Mouse (Mus musculus) T-cell, adult 2 months (primary cell): ENCODE measurements around the gene Irak2.

Experiments
- DNase-seq: peaks from one replicate; pipeline ENCODE4 v3.0.0; 2022; ENCODE audit warnings: low spot score

Irak2 gene

DNA sequence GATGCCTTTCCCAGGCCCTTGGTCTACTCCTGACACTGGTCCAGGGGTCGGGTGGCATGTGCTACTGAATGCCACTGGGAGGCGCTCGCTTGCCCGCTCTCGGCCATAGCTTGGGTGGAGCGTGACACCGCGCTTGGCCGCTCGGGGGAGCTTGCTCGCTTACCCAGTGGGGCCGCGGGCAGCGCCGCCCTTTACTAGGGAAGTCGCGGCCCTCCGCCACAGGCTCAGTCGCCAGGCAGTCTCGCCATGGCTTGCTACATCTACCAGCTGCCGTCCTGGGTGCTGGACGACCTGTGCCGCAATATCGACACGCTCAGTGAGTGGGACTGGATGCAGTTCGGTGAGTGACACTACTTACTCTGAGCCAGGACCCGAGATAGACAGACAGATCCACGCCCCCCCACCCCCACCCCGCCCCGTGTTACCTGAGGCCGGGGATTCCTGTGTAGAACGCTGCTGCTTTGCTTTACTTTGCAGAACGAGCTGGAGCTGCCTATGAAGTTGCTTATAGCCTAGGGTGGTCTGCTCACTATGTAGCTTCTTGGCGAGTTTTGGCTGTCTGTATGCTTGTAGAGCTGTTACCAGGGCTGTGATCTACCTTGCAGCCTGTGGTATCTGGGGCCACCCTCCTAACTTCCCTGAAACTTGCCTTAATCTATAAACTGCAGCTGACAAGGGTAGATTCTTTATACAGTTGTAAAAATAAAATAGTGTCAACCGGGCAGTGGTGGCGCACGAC lies at the start of gene Irak2:
Gene Irak2, plus strand, starts transcription at position 166 of the 739 bp plus-strand sequence.
- DNase-seq, result peak; percentile 93

DNA sequence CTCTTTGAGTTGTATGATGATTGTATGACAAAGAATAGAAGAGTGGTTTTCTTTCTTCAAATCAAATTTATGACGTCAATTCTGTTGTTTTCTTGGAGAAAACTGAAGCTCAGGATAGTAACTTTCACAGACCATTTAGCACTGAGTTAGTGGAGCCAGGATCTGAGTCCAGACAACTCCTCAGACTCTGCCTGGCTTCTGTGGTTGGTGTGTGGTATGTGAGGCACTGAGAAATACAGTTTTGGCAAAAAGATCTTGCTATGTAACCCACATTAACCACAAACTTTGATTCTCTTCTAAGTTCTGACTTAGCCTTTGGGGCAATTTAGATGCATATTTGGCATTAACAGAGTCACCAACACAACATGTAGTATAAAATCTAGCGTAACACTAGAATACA lies 45.6 kb upstream of the Irak2 start:
- DNase-seq, result no peak

DNA sequence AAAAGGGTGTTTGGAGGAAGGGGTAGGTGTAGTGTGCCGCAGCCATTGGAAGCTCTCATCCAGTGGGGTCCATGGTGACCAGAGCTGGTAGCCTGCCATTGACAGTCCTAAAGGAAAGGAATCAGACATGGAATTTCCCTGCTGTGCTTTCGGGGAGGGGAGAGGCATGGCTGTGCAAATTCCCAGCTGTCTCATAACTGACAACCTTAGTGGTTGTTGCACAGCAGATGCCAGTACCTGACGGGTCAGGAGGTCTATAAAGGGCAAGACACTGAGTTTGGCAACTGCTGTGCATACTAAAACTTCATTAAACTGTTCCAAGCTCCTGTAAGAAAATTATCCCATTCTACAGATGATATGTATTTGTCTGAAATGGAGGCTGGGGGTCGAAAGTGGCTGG lies 40.3 kb upstream of the Irak2 start:
- no peak for DNase-seq

DNA sequence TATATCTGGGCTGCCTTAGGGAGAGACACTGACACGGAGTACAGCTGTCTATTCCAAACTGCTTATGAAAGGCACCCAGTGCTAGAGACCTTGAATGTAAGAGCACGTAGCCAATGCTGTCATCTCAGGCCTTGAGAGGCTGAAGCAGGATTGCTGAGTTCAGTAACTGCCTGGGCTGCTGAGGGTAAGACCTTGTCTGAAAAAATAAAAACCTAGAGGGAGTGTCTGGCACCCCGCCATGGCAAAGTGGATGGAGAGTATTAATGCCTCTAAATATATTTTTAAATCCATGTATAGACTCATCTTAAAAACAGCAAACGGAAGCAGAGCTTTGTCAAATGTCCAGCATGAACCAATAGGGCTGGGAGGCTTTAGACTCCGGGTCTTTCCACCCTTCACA lies 38.4 kb upstream of the Irak2 start:
- DNase-seq, result no peak

DNA sequence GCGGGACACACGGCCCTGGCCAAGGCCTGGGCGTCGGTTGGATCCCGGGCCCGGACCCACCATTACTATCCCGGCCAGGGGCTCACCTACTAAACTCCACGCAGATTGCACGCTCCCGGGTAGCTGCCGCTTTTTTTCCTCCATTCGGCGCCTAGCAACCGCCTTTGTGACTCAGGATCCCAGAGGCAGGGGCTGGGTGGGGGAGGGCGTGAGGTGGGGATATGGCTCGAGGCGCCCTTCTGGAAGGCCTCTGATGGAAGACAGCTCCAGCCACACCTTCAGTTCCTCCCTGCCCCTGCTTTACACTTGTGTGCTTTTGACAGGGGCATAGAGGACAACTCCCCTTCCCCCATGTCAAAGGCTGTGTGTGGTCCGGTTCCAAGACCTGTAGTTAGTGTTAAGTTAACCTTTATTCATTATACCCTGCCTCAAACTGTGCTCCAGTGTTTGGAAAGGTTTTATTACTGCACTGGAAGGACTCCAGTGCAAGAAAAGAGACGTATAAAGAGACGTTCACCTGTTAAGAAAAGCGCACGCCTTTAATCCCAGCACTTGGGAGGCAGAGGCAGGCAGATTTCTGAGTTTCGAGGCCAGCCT lies 37.6 kb upstream of the Irak2 start, which contains the start of gene Fancd2os:
Gene Fancd2os, minus strand, starts transcription at position 173 of the 597 bp plus-strand sequence.
- DNase-seq, result no peak

DNA sequence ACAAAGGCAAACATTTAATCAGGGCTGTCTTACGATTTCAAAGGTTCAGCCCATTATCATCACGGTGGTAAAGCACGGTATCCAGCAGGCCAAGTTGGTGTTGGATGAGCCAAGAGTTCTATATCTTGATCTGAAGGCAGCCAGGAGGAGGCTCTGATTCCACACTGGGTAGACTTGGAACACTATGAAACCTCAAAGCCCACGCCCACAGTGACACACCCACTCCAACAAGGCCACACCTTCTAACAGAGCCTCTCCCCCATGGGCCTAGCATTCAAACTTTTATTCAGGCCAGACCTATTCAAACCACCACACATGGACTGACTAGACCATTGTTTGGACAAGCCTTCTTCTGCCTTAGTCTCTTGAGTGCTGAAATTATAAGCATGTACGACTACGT lies 35.4 kb upstream of the Irak2 start:
- no peak for DNase-seq

DNA sequence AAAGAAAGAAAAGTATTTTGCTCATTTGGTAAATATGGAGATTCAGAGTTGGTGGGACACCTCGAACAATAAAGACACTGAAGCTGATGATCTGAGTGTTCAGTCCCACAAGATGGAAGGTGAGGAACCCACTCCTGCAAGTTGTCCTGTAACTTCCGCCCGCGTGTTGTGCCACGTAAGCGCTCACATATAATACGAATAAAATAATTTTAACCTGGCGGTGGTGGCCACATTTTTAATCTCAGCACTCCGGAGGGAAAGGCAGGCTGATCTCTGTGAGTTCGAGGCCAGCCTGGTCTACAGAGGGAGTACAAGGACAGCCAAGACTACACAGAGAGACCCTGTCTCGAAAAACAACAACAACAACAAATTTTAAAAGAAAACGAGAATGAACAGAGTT lies 34.3 kb upstream of the Irak2 start:
- no peak for DNase-seq

DNA sequence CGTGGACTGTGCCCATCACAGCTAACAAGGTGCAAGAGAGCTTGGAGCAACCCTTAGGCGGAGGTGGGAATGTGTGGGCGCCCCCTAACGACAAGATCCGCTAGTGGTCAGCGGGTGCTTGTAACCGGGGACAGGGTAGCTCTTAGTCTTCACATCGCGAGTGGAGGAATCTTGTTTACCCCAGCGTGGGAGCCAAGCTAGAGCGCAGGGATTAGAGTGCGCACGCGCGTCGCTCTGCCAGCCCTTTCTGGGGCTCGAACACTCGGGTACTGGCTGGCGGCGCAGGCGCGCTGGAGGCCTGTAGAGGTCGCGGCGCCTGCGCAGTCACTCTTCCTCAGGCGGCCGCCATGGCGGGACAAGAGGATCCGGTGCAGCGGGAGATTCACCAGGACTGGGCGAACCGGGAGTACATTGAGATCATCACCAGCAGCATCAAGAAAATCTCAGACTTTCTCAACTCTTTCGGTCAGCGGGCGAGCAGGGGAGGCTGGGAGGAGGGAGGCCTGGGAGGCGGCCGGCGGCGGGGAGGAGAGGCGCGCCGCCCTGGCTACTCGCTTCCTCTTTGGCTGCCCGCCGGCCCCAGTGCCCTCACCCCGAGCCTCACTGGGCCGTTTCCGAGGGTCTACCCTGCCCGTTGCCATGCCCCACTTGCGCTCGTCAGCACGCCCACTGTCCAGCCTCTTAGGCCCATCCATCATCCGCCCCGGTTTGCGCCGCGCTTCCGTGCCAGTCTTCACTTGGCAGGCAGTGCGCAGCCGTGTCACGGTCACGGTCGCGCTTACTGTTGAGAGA lies 33.6 kb upstream of the Irak2 start, which contains the start of gene Brk1:
Gene Brk1, plus strand, starts transcription at position 341 of the 792 bp plus-strand sequence.
- peak; percentile 81 for DNase-seq

DNA sequence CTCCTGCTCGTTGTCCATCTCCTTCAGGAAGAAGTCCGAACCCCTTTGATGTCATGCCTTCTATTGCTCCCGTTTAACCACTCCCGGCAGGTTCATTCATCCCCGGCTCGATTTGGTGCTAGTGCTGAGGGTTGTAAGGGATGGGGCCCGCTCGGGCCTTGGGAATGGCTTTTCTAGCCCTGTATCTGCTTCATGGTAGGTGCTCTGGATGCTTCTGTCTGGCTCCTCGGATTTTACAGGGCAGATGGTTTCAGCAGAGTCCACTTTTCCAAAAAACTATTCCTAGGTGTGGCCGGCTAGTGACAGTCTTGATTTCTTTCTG lies 33.1 kb upstream of the Irak2 start:
- no peak for DNase-seq

DNA sequence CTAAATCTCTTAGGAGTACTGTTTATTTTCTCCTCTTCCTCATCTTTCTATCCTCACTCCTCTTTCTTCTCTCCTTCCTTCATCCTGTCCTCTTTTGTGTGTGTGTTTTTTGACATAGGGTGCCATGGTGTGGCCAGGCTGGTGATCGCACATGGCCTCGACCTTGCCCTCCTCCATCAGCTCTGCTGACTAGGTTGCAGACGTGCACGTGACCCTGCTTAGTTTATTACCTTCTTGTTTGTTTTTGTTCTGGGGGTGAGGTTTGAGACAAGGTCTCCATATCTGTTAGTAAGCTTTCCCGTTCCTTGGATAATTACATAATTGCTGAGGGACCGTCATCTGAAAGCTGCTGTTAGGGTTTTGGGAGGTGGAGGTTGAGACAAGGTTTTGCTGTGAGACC lies 29.4 kb upstream of the Irak2 start:
- DNase-seq, result no peak

DNA sequence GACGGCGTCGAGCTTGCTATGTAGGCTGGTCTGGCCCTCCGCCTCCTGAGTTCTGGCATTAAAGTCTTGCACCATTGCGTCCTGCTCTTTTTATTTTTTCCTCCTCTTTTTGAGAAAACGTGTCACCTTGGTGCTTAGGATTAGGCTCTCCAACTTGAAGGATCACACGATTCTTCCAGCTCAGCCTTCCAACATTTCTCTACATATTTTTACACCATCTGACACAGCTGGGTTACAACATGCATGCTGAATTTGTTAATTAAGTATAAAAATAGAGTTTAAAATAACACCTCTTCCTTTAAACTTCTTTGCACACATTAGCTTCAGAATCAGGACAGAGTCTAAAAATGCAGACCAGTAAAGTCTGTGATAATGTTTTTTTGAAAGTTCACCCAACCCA lies 29.0 kb upstream of the Irak2 start:
- no peak for DNase-seq

DNA sequence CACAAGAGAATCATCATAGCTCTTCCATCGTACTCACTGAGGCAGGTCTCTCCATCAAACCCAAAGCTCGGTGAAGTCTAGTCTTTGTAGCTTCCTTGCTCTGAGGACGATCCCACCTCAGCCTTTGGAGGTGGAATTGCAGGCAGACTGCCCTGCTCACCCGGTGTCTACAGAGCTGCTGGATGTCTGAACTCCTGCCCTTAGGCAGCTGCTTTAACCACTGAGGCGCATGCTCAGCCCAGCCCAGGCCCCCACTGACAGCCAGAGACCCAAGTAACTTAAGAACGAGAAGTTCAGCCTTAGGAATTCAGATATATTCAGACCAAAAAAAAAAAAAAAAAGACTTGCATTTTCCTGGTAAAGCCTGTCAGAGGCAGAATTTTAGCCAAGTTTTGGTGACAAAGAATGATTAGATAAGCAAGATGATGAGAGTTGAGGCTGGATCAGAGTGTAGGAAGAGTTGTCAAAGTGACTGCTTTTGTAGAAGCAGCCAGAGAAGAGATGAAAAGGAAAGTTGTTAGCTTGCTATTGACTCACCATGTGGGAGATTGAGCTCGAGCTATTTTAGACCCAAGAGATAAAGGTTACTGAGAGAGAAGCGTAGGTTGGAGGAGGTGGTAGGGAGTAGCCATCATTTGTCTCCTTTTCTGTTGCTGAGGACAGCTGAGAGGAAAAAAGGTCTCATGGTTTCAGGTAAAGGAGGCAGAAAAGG lies 25.9 kb upstream of the Irak2 start:
- DNase-seq, result no peak

DNA sequence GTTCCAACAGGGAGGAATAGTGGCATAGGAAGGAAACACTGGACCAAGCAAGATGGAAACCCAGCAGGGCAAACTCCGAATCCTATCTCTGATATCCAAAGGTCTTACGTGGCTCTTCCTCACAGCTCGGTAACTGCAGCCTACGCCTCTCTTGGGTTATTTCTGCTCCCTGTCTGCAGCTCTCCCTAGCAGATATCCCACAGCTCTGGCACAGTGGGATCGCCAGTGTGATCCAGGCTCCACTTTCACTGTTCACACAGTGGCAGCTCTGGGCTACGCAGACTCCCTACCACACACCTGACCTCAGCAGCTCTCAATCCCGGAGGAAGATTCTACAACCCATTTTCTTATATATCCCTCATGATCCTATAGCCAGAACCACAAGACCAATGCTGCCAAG lies 24.1 kb upstream of the Irak2 start:
- DNase-seq, result no peak

DNA sequence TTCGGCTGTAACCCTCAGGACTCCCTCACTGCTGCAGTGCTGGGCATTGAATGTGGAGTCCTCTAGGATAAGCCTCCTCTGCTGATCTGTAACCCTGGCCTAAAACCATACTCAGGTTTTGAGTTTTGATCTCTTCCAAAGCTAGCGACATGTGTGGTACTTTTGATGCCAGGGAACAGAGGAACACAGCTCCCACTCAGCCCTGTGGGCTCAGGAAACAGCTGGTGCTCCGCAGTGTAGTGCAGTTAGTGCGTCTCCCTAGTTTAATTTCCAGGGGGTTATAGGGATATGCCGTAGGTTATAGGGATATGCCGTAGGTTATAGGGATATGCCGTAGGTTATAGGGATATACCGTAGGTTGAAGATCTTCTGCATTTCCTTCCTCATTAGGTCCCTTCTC lies 23.3 kb upstream of the Irak2 start:
- no peak for DNase-seq

DNA sequence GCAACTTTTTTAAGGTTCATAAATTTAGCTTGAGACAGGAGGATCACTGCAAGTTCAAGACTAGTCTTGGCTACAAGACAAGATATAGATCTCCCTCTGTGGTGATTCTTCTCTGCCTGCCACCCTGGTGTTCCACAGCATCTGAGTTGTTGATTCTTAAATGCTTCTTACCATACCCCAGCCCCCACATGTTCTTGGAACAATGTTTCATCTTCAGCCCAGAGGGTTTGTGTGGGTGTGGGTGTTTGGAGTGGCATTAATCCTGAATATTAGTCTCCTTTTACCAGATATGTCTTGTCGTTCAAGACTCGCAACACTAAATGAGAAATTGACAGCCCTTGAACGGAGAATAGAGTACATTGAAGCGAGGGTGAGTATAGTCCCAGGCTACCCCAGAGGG lies 22.8 kb upstream of the Irak2 start:
- DNase-seq, result no peak

DNA sequence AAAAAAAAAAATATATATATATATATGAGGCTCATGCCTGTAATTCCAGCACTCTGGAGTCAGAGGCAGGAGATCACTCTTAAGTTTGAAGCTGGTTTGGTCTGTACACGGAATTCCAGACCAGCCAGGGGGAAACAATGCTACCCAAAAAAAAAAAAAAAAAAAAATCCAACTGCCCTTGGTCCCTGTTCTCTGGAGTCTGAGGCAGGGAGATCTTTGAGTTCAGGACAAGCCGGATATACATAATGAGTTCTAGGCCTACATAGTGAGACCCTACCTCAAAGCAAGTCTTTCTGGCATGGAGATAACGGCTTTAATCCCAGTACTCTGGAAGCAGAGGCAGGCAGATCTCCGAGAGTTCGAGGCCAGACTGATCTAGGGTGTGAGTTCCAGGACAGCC lies 14.9 kb upstream of the Irak2 start:
- no peak for DNase-seq

DNA sequence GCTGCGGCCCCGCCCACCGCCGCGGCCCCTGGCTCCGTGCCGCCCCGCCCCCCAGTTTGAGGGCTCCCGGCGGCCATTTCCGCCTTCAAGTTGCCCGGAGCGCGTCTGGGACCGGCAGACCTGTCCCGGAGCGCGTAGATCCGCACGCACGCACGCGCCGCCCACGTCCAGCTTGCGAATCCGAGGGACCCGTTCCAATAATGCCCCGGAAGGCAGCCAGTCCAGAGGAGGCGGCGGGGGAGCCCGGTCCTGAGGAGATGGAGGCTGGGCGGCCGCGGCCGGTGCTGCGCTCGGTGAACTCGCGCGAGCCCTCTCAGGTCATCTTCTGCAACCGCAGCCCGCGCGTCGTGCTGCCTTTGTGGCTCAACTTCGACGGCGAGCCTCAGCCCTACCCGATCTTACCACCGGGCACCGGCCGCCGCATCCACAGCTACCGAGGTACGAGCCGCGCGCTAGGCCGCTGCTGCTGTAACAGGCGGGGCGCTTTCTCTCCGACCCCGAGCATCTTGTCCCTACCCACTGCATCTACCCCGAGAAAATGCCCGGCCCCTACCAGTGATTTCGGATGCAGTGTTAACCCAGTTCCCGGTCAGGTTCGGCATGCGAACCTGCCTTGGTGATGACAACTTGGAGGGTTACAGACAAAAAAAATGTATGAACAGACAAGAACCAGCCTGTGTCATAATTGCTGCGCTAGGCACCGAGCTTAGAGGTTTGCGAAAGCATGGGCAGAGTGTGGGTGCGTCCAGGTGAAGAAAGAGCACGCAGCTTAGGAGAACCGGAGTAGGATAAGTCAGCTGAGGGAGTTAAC lies 14.1 kb upstream of the Irak2 start, which contains the start of gene Vhl:
Gene Vhl, plus strand, starts transcription at position 19 of the 811 bp plus-strand sequence.
- peak; percentile 73 for DNase-seq

DNA sequence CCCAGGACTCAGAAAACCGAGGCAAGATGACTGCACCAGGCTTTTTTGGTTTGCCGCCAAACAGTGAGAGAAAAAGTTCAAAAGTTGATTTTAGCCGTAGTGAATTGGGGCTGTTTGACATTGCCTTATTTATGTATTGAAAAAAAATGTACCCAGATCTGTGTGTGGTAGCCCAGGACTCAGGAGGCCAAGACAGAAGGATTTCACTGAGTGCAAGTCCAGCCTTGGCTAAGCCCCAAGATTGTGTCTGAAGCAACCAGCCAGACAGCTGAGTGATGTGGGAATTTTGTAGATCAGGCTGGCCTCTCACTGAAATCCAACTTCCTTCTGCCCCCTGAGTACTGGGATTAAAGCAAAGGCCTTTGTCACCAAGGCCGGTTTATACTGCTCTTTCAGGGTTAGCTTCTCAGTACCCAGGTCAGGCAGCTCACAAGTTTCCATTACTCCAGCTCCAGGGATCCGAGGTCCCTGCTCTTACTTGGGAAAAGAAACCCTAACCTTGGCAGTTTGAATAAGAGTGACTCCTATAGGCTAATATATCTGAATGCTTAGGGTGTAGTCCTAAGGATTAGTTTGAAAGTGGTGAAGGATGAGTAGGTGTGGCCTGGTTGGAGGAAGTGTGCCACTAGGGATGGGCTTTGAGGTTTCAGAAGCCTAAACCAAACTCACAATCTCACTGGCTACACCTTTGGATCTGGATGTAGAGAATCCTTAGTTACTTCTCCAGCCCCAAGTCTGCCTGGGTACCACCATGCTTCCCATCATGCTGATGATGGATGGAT lies 13.1 kb upstream of the Irak2 start:
- DNase-seq, result no peak

DNA sequence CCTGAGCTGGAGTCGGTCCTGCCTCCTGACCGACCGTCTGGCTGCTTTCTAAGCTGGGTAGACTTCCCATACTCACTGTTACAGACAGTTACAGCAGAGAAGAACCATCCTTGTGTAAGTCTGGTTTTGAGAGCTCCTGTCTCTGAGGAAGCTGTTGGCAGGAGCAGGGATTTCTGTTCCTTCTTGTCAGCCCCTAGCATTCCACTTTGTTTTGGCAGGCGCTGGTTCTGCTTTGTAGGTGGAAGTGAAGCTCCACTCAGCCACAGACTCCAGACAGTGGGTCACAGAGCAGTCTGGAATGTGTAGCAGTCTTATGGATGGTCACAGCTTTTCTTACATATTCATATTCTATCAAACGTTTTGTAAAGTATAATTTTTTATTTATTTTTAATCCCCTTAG lies 7.9 kb upstream of the Irak2 start:
- no peak for DNase-seq

DNA sequence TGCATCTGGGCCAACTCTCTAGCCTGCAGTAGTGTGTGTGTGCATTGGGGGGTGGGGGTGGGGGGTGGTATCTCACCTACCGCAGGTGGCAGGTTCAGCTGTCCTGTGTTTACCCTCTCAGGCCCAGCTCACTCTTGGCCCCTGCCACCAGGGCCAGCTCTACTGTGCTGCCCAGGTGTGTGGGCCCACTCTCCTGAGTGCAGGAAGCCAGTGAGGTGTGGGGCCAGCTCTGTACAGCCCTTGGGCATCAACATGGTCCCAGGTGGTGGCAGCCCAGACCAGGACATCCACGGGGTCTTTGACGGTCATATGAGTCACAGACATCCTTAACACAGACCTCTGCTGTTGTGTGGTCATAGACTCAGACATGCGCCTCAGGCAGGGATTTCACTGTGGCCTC lies 5.4 kb upstream of the Irak2 start:
- no peak for DNase-seq

DNA sequence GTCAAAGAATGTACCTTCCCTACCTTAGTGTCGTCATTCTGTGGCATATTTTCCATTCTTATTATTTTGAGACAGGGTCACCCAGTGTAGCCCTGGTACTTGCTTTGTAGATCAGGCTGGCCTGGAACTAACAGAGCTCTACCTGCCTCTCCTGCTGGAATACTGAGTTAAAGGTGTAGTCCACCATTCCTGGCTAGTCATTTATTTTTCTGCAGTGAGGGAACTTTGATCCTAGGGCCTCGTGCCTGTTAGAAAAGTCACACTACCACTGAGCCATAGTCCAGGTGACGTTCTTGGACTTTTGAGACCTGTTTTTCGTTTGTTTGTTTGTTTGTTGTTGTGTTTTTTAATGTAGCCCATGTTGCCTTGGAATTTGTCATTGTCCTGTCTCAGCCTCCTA lies 934 bp downstream of the Irak2 start:
- no peak for DNase-seq
